Mouse (Mus musculus): Measurements from ENCODE around the gene Ccdc171. TPM values are rescaled to one million over a fixed set of nuclear protein-coding genes. Genes with fewer than 3 reads are reported as not detected.
"Not testable (repeated sequence)": the region's sequence is repeated elsewhere in the genome, so short reads cannot be mapped to it uniquely, and the experiment has no call there.

Ccdc171 gene
- polyA plus RNA-seq, 1 experiment from 2014 or later: 6.0 TPM

- Histone ChIP-seq H3K27me3 (no peaks in the 10 kb centered on the region), H3K9ac (no peak overlapping the region), H3K27ac (no peak overlapping the region), H3K9me3 (no peaks in the 10 kb centered on the region), H3K4me3 (replicated peaks) (no peak overlapping the region), H3K4me2 (no peak overlapping the region), H3K4me1 (peaks cover 4% of the 10 kb centered on the region), H3K36me3 (replicated peaks) (no peaks in the 10 kb centered on the region)
- WGBS: 87% methylated on average over 3 of the region's 3 CpGs
- no peak for ATAC-seq (ENCODE audit: low FRiP score)
Measured at GRCm38 (mm10) chr4:83512217-83512616, 13.1 kb upstream of the Ccdc171 start.

- H3K9me3 ChIP-seq: no peaks in the 10 kb centered on the region
- H3K27me3 ChIP-seq: no peaks in the 10 kb centered on the region
- peaks cover 4% of the 10 kb centered on the region for H3K4me1 ChIP-seq
- no peak overlapping the region for H3K27ac ChIP-seq
- H3K36me3 ChIP-seq (replicated peaks): no peaks in the 10 kb centered on the region
- no peak overlapping the region for H3K4me3 ChIP-seq (replicated peaks)
- no peak for ATAC-seq (ENCODE audit: low FRiP score)
- H3K9ac ChIP-seq: no peak overlapping the region
- H3K4me2 ChIP-seq: no peak overlapping the region
- 55% methylated on average over 2 of the region's 2 CpGs for WGBS
Measured at GRCm38 (mm10) chr4:83512644-83513043, 12.7 kb upstream of the Ccdc171 start.

GRCm38 (mm10) chr4:83514183-83514582 is 11.2 kb upstream of the Ccdc171 start:
- Histone ChIP-seq H3K9me3 (no peaks in the 10 kb centered on the region), H3K27me3 (no peaks in the 10 kb centered on the region), H3K4me3 (replicated peaks) (no peak overlapping the region), H3K36me3 (replicated peaks) (no peaks in the 10 kb centered on the region), H3K4me2 (no peak overlapping the region), H3K9ac (no peak overlapping the region), H3K27ac (no peak overlapping the region), H3K4me1 (no peaks in the 10 kb centered on the region; the same call in 1 of the 2 replicates)
- ATAC-seq (ENCODE audit: low FRiP score): no peak
- 87% methylated on average over 1 of the region's 1 CpGs for WGBS

- Histone ChIP-seq H3K9me3 (no peaks in the 10 kb centered on the region), H3K27me3 (no peaks in the 10 kb centered on the region), H3K4me2 (no peak overlapping the region), H3K4me1 (no peaks in the 10 kb centered on the region; the same call in 1 of the 2 replicates), H3K27ac (no peak overlapping the region), H3K36me3 (replicated peaks) (no peaks in the 10 kb centered on the region), H3K4me3 (replicated peaks) (no peak overlapping the region), H3K9ac (no peak overlapping the region)
- 84% methylated on average over 10 of the region's 10 CpGs for WGBS
- ATAC-seq (ENCODE audit: low FRiP score): no peak
Measured at GRCm38 (mm10) chr4:83514976-83515669, 10.2 kb upstream of the Ccdc171 start.

GRCm38 (mm10) chr4:83516144-83516543 is 9.2 kb upstream of the Ccdc171 start:
- not testable (repeated sequence) for ATAC-seq (ENCODE audit: low FRiP score); H3K36me3 ChIP-seq (replicated peaks); H3K9ac ChIP-seq; H3K4me1 ChIP-seq; H3K4me2 ChIP-seq; H3K4me3 ChIP-seq (replicated peaks); H3K27me3 ChIP-seq; H3K9me3 ChIP-seq; H3K27ac ChIP-seq
- 97% methylated on average over 5 of the region's 6 CpGs for WGBS

GRCm38 (mm10) chr4:83519148-83519547 is 6.2 kb upstream of the Ccdc171 start:
- no peak for ATAC-seq (ENCODE audit: low FRiP score)
- H3K4me1 ChIP-seq: peaks cover 17% of the 10 kb centered on the region
- no peaks in the 10 kb centered on the region for H3K27me3 ChIP-seq
- no peak overlapping the region for H3K4me2 ChIP-seq
- no peaks in the 10 kb centered on the region for H3K9me3 ChIP-seq
- no peak overlapping the region for H3K4me3 ChIP-seq (replicated peaks)
- WGBS: 81% methylated on average over 2 of the region's 2 CpGs
- H3K36me3 ChIP-seq (replicated peaks): no peaks in the 10 kb centered on the region
- H3K9ac ChIP-seq: no peak overlapping the region
- H3K27ac ChIP-seq: no peak overlapping the region

GRCm38 (mm10) chr4:83519807-83520206 is 5.5 kb upstream of the Ccdc171 start:
- H3K9ac ChIP-seq: no peak overlapping the region
- no peaks in the 10 kb centered on the region for H3K36me3 ChIP-seq (replicated peaks)
- no peaks in the 10 kb centered on the region for H3K27me3 ChIP-seq
- no peak overlapping the region for H3K27ac ChIP-seq
- no peak for ATAC-seq (ENCODE audit: low FRiP score)
- H3K9me3 ChIP-seq: no peaks in the 10 kb centered on the region
- peaks cover 20% of the 10 kb centered on the region for H3K4me1 ChIP-seq
- no peak overlapping the region for H3K4me3 ChIP-seq (replicated peaks)
- H3K4me2 ChIP-seq: no peak overlapping the region

- Histone ChIP-seq H3K4me3 (replicated peaks) (no peak overlapping the region), H3K27ac (no peak overlapping the region), H3K4me2 (no peak overlapping the region), H3K36me3 (replicated peaks) (no peaks in the 10 kb centered on the region), H3K27me3 (no peaks in the 10 kb centered on the region), H3K9ac (no peak overlapping the region), H3K4me1 (peaks cover 20% of the 10 kb centered on the region), H3K9me3 (no peaks in the 10 kb centered on the region)
- ATAC-seq (ENCODE audit: low FRiP score): no peak
- 89% methylated on average over 4 of the region's 4 CpGs for WGBS
Measured at GRCm38 (mm10) chr4:83520308-83520707, 5.0 kb upstream of the Ccdc171 start.

GRCm38 (mm10) chr4:83522066-83522465 is 3.3 kb upstream of the Ccdc171 start:
- Histone ChIP-seq H3K4me3 (replicated peaks) (no peak overlapping the region), H3K9me3 (no peaks in the 10 kb centered on the region), H3K4me2 (no peak overlapping the region), H3K27ac (peak overlapping the region; percentile 59; the same call in 1 of the 2 replicates), H3K27me3 (no peaks in the 10 kb centered on the region), H3K36me3 (replicated peaks) (no peaks in the 10 kb centered on the region), H3K9ac (no peak overlapping the region), H3K4me1 (peaks cover 34% of the 10 kb centered on the region)
- WGBS: 19% methylated on average over 5 of the region's 5 CpGs
- no peak for ATAC-seq (ENCODE audit: low FRiP score)

- peak; percentile 3 for ATAC-seq (ENCODE audit: low FRiP score)
Measured at GRCm38 (mm10) chr4:83524456-83524842, 896 bp upstream of the Ccdc171 start.

GRCm38 (mm10) chr4:83525690-83526055 is 328 bp downstream of the Ccdc171 start:
- Histone ChIP-seq H3K4me2 (peak overlapping the region; percentile 78), H3K9me3 (no peaks in the 10 kb centered on the region), H3K36me3 (replicated peaks) (no peaks in the 10 kb centered on the region), H3K4me1 (peaks cover 37% of the 10 kb centered on the region), H3K27ac (peak overlapping the region; percentile 100), H3K9ac (peak overlapping the region; percentile 61), H3K4me3 (replicated peaks) (peak overlapping the region; percentile 70), H3K27me3 (no peaks in the 10 kb centered on the region)
- ATAC-seq (ENCODE audit: low FRiP score): peak; percentile 80
- under 1% methylated on average over 18 of the region's 18 CpGs for WGBS

More at GRCm38 (mm10) chr4:83524456-83524842, 896 bp upstream of the Ccdc171 start:
- Histone ChIP-seq H3K4me2 (peak overlapping the region; percentile 78), H3K4me1 (peaks cover 34% of the 10 kb centered on the region), H3K9me3 (no peaks in the 10 kb centered on the region), H3K27me3 (no peaks in the 10 kb centered on the region), H3K27ac (peak overlapping the region; percentile 100), H3K9ac (peak overlapping the region; percentile 73), H3K4me3 (replicated peaks) (peak overlapping the region; percentile 70), H3K36me3 (replicated peaks) (no peaks in the 10 kb centered on the region)
- WGBS: 1% methylated on average over 6 of the region's 6 CpGs

- Histone ChIP-seq H3K4me1 (peaks cover 40% of the 10 kb centered on the region), H3K4me2 (peak overlapping the region; percentile 78), H3K9ac (0 out of 2 replicates have a peak overlapping the region, but pooled peaks have one; percentile 61), H3K27ac (no peak overlapping the region; the same call in 1 of the 2 replicates), H3K9me3 (no peaks in the 10 kb centered on the region), H3K27me3 (no peaks in the 10 kb centered on the region), H3K4me3 (replicated peaks) (peak overlapping the region; percentile 70), H3K36me3 (replicated peaks) (no peaks in the 10 kb centered on the region)
- WGBS: 3% methylated on average over 13 of the region's 13 CpGs
- no peak for ATAC-seq (ENCODE audit: low FRiP score)
Measured at GRCm38 (mm10) chr4:83526270-83526987, 1.1 kb downstream of the Ccdc171 start.

GRCm38 (mm10) chr4:83526988-83527334 is 1.6 kb downstream of the Ccdc171 start:
- no peak overlapping the region for H3K27ac ChIP-seq
- H3K9me3 ChIP-seq: no peaks in the 10 kb centered on the region
- WGBS: 45% methylated on average over 6 of the region's 6 CpGs
- H3K9ac ChIP-seq: no peak overlapping the region
- peaks cover 39% of the 10 kb centered on the region for H3K4me1 ChIP-seq
- H3K36me3 ChIP-seq (replicated peaks): no peaks in the 10 kb centered on the region
- no peak overlapping the region for H3K4me3 ChIP-seq (replicated peaks)
- H3K4me2 ChIP-seq: no peak overlapping the region; the same call in 1 of the 2 replicates
- ATAC-seq (ENCODE audit: low FRiP score): no peak
- H3K27me3 ChIP-seq: no peaks in the 10 kb centered on the region

Measured in forebrain, embryonic 12.5 days (tissue).